Mouse (Mus musculus) gonadal fat pad, adult 2 months (tissue): ENCODE results near the gene Ddit4l. TPM values are rescaled to one million over a fixed set of nuclear protein-coding genes. Genes with fewer than 3 reads are reported as not detected.
"Not testable (repeated sequence)": the region's sequence is repeated elsewhere in the genome, so short reads cannot be mapped to it uniquely, and the experiment has no call there.

ENCODE experiments used
- DNase-seq: peaks from one replicate; pipeline ENCODE4 v3.0.0-alpha.2; 2012; ENCODE audit warnings: low read depth
- polyA plus RNA-seq: library from polyadenylated mRNA; depleted of rRNA; stranded (reverse); fragments of >200 nt; gene quantifications from 2 replicates; pipeline ENCODE4 v1.2.3, GENCODE M21; 2012; rRNA removed

Ddit4l gene
- polyA plus RNA-seq, 1 experiment: 83.8 TPM

- DNase-seq: no peak
Observed at GRCm38 (mm10) chr3:137647427-137648100, 26.2 kb downstream of the Ddit4l start.

DNA sequence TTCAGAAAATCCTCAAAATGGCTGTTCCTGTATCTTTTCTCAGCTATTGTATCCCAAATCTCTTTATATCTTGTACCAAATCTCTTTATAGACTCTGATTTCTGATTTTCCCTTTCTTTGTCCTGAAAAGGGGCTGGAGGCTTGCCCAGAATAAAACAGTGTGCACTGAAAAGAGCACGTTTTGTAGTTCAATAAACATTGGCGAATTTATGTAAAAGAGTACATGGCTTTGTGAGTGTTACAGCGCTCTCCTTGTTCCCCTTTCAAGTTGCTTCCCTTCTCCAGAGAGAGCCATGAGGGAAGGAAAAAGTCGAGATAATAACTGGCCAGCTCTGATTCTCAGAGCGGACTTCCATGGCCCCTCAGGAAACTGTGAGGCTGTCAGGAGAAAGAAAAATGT is 27.7 kb downstream of the Ddit4l start:
- DNase-seq: no peak

GRCm38 (mm10) chr3:137652853-137653252 is 31.4 kb downstream of the Ddit4l start:
- DNase-seq: no peak

GRCm38 (mm10) chr3:137671224-137671623 is 49.8 kb downstream of the Ddit4l start, which contains the start of gene Gm21962:
Gene Gm21962 (plus strand): TSS chr3:137671524.
- not testable (repeated sequence) for DNase-seq

Other genes with a start within 250 kb of the Ddit4l start
- gene Gm21962, start 49.9 kb downstream of the Ddit4l start, polyA plus RNA-seq: not detected in 2 replicates
- 439 and 698 TPM in 2 replicates for gene H2afz, start 242.9 kb downstream of the Ddit4l start, polyA plus RNA-seq
- 7.3 and 8.9 TPM in 2 replicates for gene Dnajb14, start 246.1 kb downstream of the Ddit4l start, polyA plus RNA-seq